Mouse (Mus musculus) liver, embryonic 14.5 days (tissue): ENCODE data around the gene Scarb2.

Experiments
- CTCF ChIP-seq: IDR thresholded peaks from 2 replicates; pipeline ENCODE4 v1.5.1; 2016; ENCODE audit warnings: antibody characterized with exemption, low read depth, control low read depth
- EP300 ChIP-seq: IDR thresholded peaks from 2 replicates; pipeline ENCODE4 v1.6.1; 2016; ENCODE audit warnings: antibody characterized with exemption, low read depth

DNA sequence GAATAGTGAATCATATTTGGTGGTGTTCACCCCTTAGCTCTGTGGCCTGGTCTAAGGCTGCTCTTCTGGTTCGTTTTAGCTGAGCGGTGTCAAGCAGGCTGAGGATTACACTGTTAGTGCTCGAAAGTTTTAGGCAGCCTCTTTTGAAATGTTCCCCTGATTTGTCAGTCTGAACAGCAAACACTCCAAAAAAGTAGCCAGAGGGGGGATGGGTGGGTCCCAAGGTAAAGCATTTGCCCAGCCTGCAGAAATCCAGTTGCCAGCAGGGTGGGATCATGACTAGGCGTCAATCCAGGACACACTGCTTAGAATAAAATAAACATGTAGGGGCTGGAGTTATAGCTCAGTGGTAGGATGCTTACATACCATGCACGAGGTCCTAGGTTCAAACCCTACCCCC, 33.8 kb downstream of the Scarb2 start:
- TF ChIP-seq CTCF, result no peak
- TF ChIP-seq EP300, result no peak
